Mouse (Mus musculus) MEL (cell line): Measurements from ENCODE around the gene Lcn9. TPM values are rescaled to one million over a fixed set of nuclear protein-coding genes. Genes with fewer than 3 reads are reported as not detected.

Experiments used
- DNase-seq: peaks from one replicate; pipeline ENCODE4 v3.0.0; 2011; ENCODE audit warnings: low read depth, low spot score
- H3K27ac ChIP-seq: 2 replicates; pipeline ENCODE4 v1.5.1; 2012; ENCODE audit warnings: low read depth, mild to moderate bottlenecking, control low read depth, low read length, moderate library complexity; ENCODE audit not compliant: control insufficient read depth
- H3K27me3 ChIP-seq, 2 experiments: fragments of 150-350 bp in 1 of 2; sonication (generic) in 1 of 2; 2 replicates each; pipeline ENCODE4 v1.6.1; 2012; ENCODE audit warnings: low read length in 2 of 2, mild to moderate bottlenecking in 2 of 2, improper control_type of control experiment in 1 of 2, moderate library complexity in 1 of 2; ENCODE audit not compliant: insufficient read depth in 2 of 2, control insufficient read depth in 1 of 2
- H3K36me3 ChIP-seq, 2 experiments: 2 replicates each; pipeline ENCODE4 v1.6.1; 2012 to 2014; ENCODE audit warnings: low read length in 2 of 2, improper control_type of control experiment in 1 of 2, inconsistent platforms in 1 of 2, mild to moderate bottlenecking in 1 of 2; ENCODE audit not compliant: insufficient read depth in 2 of 2, control insufficient read depth in 1 of 2
- H3K4me1 ChIP-seq, 2 experiments: fragments of 150-350 bp in 1 of 2; sonication (generic) in 1 of 2; 2 replicates each; pipeline ENCODE4 v1.6.1; 2012; ENCODE audit warnings: low read length in 2 of 2, improper control_type of control experiment in 1 of 2, mild to moderate bottlenecking in 1 of 2; ENCODE audit not compliant: insufficient read depth in 2 of 2, control insufficient read depth in 1 of 2
- H3K4me3 ChIP-seq, 2 experiments: fragments of 150-350 bp in 1 of 2; sonication (generic) in 1 of 2; 2 replicates each; pipeline ENCODE4 v1.5.1; 2012; ENCODE audit warnings: low read depth in 2 of 2, low read length in 2 of 2, mild to moderate bottlenecking in 2 of 2, moderate library complexity in 2 of 2, control low read depth in 1 of 2, improper control_type of control experiment in 1 of 2; ENCODE audit not compliant: control insufficient read depth in 1 of 2, insufficient read depth in 1 of 2
- H3K79me2 ChIP-seq: 2 replicates; pipeline ENCODE4 v1.6.1; 2012; ENCODE audit warnings: mild to moderate bottlenecking, low read length, moderate library complexity; ENCODE audit not compliant: control insufficient read depth, poor library complexity, insufficient read depth
- H3K9ac ChIP-seq: 2 replicates; pipeline ENCODE4 v1.6.1; 2012; ENCODE audit warnings: low read depth, mild to moderate bottlenecking, control low read depth, low read length, moderate library complexity; ENCODE audit not compliant: control insufficient read depth, poor library complexity, severe bottlenecking
- H3K9me3 ChIP-seq: fragments of 150-350 bp; sonication (generic); replicated peaks from 2 replicates; pipeline ENCODE4 v1.6.1; 2012; ENCODE audit warnings: mild to moderate bottlenecking, low read length, improper control_type of control experiment, moderate library complexity; ENCODE audit not compliant: insufficient read depth
- CHD1 ChIP-seq: IDR thresholded peaks from 2 replicates; pipeline ENCODE4 v1.6.1; 2012; ENCODE audit warnings: low read depth, mild to moderate bottlenecking, inconsistent platforms, low read length, improper control_type of control experiment
- E2F4 ChIP-seq: IDR thresholded peaks from 2 replicates; pipeline ENCODE4 v1.6.1; 2011; ENCODE audit warnings: low read depth, low read length, improper control_type of control experiment, borderline replicate concordance
- EP300 ChIP-seq, 2 experiments: IDR thresholded peaks; 2 replicates each; pipeline ENCODE4 v1.6.1; 2011; ENCODE audit warnings: improper control_type of control experiment in 2 of 2, low read length in 2 of 2, low read depth in 1 of 2, mild to moderate bottlenecking in 1 of 2
- ETS1 ChIP-seq: IDR thresholded peaks from 2 replicates; pipeline ENCODE4 v1.6.1; 2012; ENCODE audit warnings: low read depth, mild to moderate bottlenecking, inconsistent platforms, low read length, improper control_type of control experiment, moderate library complexity
- GABPA ChIP-seq: IDR thresholded peaks from 2 replicates; pipeline ENCODE4 v1.6.1; 2012; ENCODE audit warnings: low read depth, mild to moderate bottlenecking, inconsistent platforms, low read length, improper control_type of control experiment, moderate library complexity
- GATA1 ChIP-seq: IDR thresholded peaks from 2 replicates; pipeline ENCODE4 v1.6.1; 2011; ENCODE audit warnings: low read depth, low read length, improper control_type of control experiment
- HCFC1 ChIP-seq: IDR thresholded peaks from 2 replicates; pipeline ENCODE4 v1.6.1; 2012; ENCODE audit warnings: low read depth, mild to moderate bottlenecking, inconsistent platforms, low read length, improper control_type of control experiment, moderate library complexity
- MAX ChIP-seq: IDR thresholded peaks from 2 replicates; pipeline ENCODE4 v1.6.1; 2011; ENCODE audit warnings: low read length, improper control_type of control experiment
- MXI1 ChIP-seq: IDR thresholded peaks from 2 replicates; pipeline ENCODE4 v1.6.1; 2011; ENCODE audit warnings: mild to moderate bottlenecking, low read depth, low read length, improper control_type of control experiment
- MYB ChIP-seq: IDR thresholded peaks from 2 replicates; pipeline ENCODE4 v1.6.1; 2011; ENCODE audit warnings: mild to moderate bottlenecking, low read depth, low read length, improper control_type of control experiment
- MYC ChIP-seq: IDR thresholded peaks from 2 replicates; pipeline ENCODE4 v1.6.1; 2011; ENCODE audit warnings: low read depth, mild to moderate bottlenecking, low read length, improper control_type of control experiment, moderate library complexity
- NRF1 ChIP-seq: IDR thresholded peaks from 2 replicates; pipeline ENCODE4 v1.6.1; 2014; ENCODE audit warnings: low read depth, mild to moderate bottlenecking, inconsistent platforms, low read length, improper control_type of control experiment, moderate library complexity; ENCODE audit not compliant: poor library complexity, insufficient read depth, severe bottlenecking
- POLR2AphosphoS2 ChIP-seq: IDR thresholded peaks from 2 replicates; pipeline ENCODE4 v1.6.1; 2011; ENCODE audit warnings: low read length, improper control_type of control experiment
- POLR2AphosphoS5 ChIP-seq: IDR thresholded peaks from 2 replicates; pipeline ENCODE4 v1.6.1; 2012; ENCODE audit warnings: low read depth, borderline replicate concordance, mild to moderate bottlenecking, inconsistent platforms, low read length, moderate library complexity, mixed read lengths
- RAD21 ChIP-seq: IDR thresholded peaks from 2 replicates; pipeline ENCODE4 v1.6.1; 2011; ENCODE audit warnings: mild to moderate bottlenecking, low read depth, low read length, improper control_type of control experiment
- RCOR1 ChIP-seq: IDR thresholded peaks from 2 replicates; pipeline ENCODE4 v1.6.1; 2012; ENCODE audit warnings: low read depth, mild to moderate bottlenecking, inconsistent platforms, low read length, improper control_type of control experiment
- SIN3A ChIP-seq: IDR thresholded peaks from 2 replicates; pipeline ENCODE4 v1.6.1; 2012; ENCODE audit warnings: low read length, improper control_type of control experiment, inconsistent platforms
- SMC3 ChIP-seq: IDR thresholded peaks from 2 replicates; pipeline ENCODE4 v1.6.1; 2011; ENCODE audit warnings: low read depth, low read length, improper control_type of control experiment
- TBP ChIP-seq: IDR thresholded peaks from 2 replicates; pipeline ENCODE4 v1.8.0; 2011; ENCODE audit warnings: low read depth, low read length, improper control_type of control experiment
- TCF12 ChIP-seq: IDR thresholded peaks from 2 replicates; pipeline ENCODE4 v1.6.1; 2014; ENCODE audit warnings: low read depth, mild to moderate bottlenecking, inconsistent platforms, low read length, improper control_type of control experiment, moderate library complexity
- UBTF ChIP-seq: IDR thresholded peaks from 2 replicates; pipeline ENCODE4 v1.6.1; 2012; ENCODE audit warnings: low read depth, mild to moderate bottlenecking, inconsistent platforms, low read length, improper control_type of control experiment, moderate library complexity, borderline replicate concordance; ENCODE audit not compliant: insufficient read depth
- USF1 ChIP-seq: IDR thresholded peaks from 2 replicates; pipeline ENCODE4 v1.6.1; 2014; ENCODE audit warnings: low read depth, mild to moderate bottlenecking, inconsistent platforms, low read length, improper control_type of control experiment, moderate library complexity
- ZKSCAN1 ChIP-seq: IDR thresholded peaks from 2 replicates; pipeline ENCODE4 v1.6.1; 2012; ENCODE audit warnings: low read depth, mild to moderate bottlenecking, inconsistent platforms, low read length, improper control_type of control experiment, moderate library complexity
- polyA plus RNA-seq, 2 experiments: library from polyadenylated mRNA; stranded (reverse) in 1 of 2; unstranded in 1 of 2; fragments of >175 nt in 1 of 2; fragments of >200 nt in 1 of 2; gene quantifications; 2 replicates each; pipeline versions ENCODE4 v1.2.1 to v1.2.4; 2012; ENCODE audit warnings: low replicate concordance in 2 of 2, low read depth in 1 of 2; ENCODE audit not compliant: insufficient read length in 2 of 2, insufficient read depth in 1 of 2, missing spikeins in 1 of 2
- total RNA-seq: library from RNA; depleted of rRNA; stranded (reverse); fragments of 300-350 nt; gene quantifications from 2 replicates; pipeline ENCODE4 v1.2.3, GENCODE M21; 2012

The Lcn9 gene
- total and polyA plus RNA-seq, 3 experiments = not detected

GRCm38 (mm10) chr2:25780921-25781320 is 42.0 kb upstream of the Lcn9 start:
- no peak overlapping the region for H3K9ac ChIP-seq
- no peak overlapping the region for H3K4me3 ChIP-seq
- DNase-seq = no peak
- no peaks in the 10 kb centered on the region for H3K4me1 ChIP-seq
- H3K27me3 ChIP-seq = no peaks in the 10 kb centered on the region; a peak in 1 of 4 replicates
- H3K27ac ChIP-seq = no peak overlapping the region
- H3K79me2 ChIP-seq = no peaks in the 10 kb centered on the region
- TF ChIP-seq RCOR1 (no peak), GATA1 (no peak), RAD21 (no peak), MXI1 (no peak), USF1 (no peak), MAX (no peak), TBP (no peak), UBTF (no peak), ZKSCAN1 (no peak), SMC3 (no peak), TCF12 (no peak), HCFC1 (no peak), POLR2AphosphoS5 (no peak), EP300 (IDR thresholded peaks at IDR 0.05; ENCODE audit: low read depth in 1 of 2, low read length in 2 of 2) (no peak)
- H3K36me3 ChIP-seq = no peaks in the 10 kb centered on the region
- no peaks in the 10 kb centered on the region for H3K9me3 ChIP-seq

- no peak within 1 kb of the TSS for H3K9ac ChIP-seq
- H3K4me3 ChIP-seq = no peak within 1 kb of the TSS
- no peaks in the 10 kb centered on the region for H3K4me1 ChIP-seq
- DNase-seq = no peak
- no peak within 1 kb of the TSS for H3K27ac ChIP-seq
- H3K9me3 ChIP-seq = no peaks in the 10 kb centered on the region
- no peaks in the 10 kb centered on the region for H3K36me3 ChIP-seq
- TF ChIP-seq MYB = no peak
- no peak for TF ChIP-seq E2F4
- TF ChIP-seq POLR2AphosphoS2 = no peak
- TF ChIP-seq NRF1 = no peak
- no peak for TF ChIP-seq GABPA
- TF ChIP-seq ETS1 = no peak
- no peak for TF ChIP-seq HCFC1
- TF ChIP-seq USF1 = no peak
- TF ChIP-seq SIN3A = no peak
- no peak for TF ChIP-seq CHD1
- no peak for TF ChIP-seq UBTF
- TF ChIP-seq GATA1 = no peak
- TF ChIP-seq MYC = no peak
- no peak for TF ChIP-seq ZKSCAN1
- TF ChIP-seq EP300 (IDR thresholded peaks at IDR 0.05; ENCODE audit: low read depth in 1 of 2, low read length in 2 of 2) = no peak
- H3K27me3 ChIP-seq = peaks cover 0 to 3% of the 10 kb centered on the region in 2 experiments; a peak in 1 of 4 replicates
- H3K79me2 ChIP-seq = no peaks in the 10 kb centered on the region
These were observed 41.0 kb upstream of the Lcn9 start, which contains the start of gene Gm13539 for GRCm38 (mm10) chr2:25781957-25782356. TSS of gene Gm13539 (plus strand) at chr2:25782257.
